Mouse (Mus musculus) cerebellum, postnatal 10 days (tissue): ENCODE results near the gene Gm12184.
A peak's percentile ranks its signal among the peaks of the same experiment; 100 is the strongest.
"Not testable (repeated sequence)": the region's sequence is repeated elsewhere in the genome, so short reads cannot be mapped to it uniquely, and the experiment has no call there.

Source experiments
- DNase-seq, 2 experiments: peaks; one replicate each; pipeline ENCODE4 v3.0.0; 2021; ENCODE audit warnings: mixed read lengths in 2 of 2

Gm12184 gene

GRCm38 (mm10) chr11:48798984-48799920, 27.2 kb downstream of the Gm12184 start:
- DNase-seq, result no peak

- DNase-seq, result no peak
Observed at GRCm38 (mm10) chr11:48798308-48798707, 28.1 kb downstream of the Gm12184 start.

GRCm38 (mm10) chr11:48797287-48797686, 29.2 kb downstream of the Gm12184 start:
- DNase-seq, result no peak

GRCm38 (mm10) chr11:48796290-48796689, 30.2 kb downstream of the Gm12184 start:
- no peak for DNase-seq

- peak in 1 of 2 experiments; percentile 31 for DNase-seq
Observed at GRCm38 (mm10) chr11:48795221-48795620, 31.2 kb downstream of the Gm12184 start.

GRCm38 (mm10) chr11:48793184-48793583, 33.3 kb downstream of the Gm12184 start:
- DNase-seq, result no peak

- not testable (repeated sequence) for DNase-seq
Observed at GRCm38 (mm10) chr11:48791894-48792293, 34.6 kb downstream of the Gm12184 start.

GRCm38 (mm10) chr11:48790946-48791345, 35.5 kb downstream of the Gm12184 start:
- no peak for DNase-seq

- DNase-seq, result peak; percentile 94
Observed at GRCm38 (mm10) chr11:48789973-48790823, 36.3 kb downstream of the Gm12184 start.

GRCm38 (mm10) chr11:48789215-48789614, 37.2 kb downstream of the Gm12184 start:
- no peak for DNase-seq

- peak; percentile 92 to 93 for DNase-seq
Observed at GRCm38 (mm10) chr11:48788311-48789089, 38.0 kb downstream of the Gm12184 start.

GRCm38 (mm10) chr11:48787455-48788211, 38.8 kb downstream of the Gm12184 start:
- DNase-seq, result peak; percentile 67 to 70

- no peak for DNase-seq
Observed at GRCm38 (mm10) chr11:48782243-48782642, 44.2 kb downstream of the Gm12184 start.

- peak; percentile 62 to 76 for DNase-seq
Observed at GRCm38 (mm10) chr11:48779450-48779849, 47.0 kb downstream of the Gm12184 start.

- DNase-seq, result no peak
Observed at GRCm38 (mm10) chr11:48777303-48777702, 49.2 kb downstream of the Gm12184 start.

- DNase-seq, result no peak
Observed at GRCm38 (mm10) chr11:48776664-48777063, 49.8 kb downstream of the Gm12184 start.

- DNase-seq, result peak; percentile 81 to 86
Observed at GRCm38 (mm10) chr11:48775483-48775882, 51.0 kb downstream of the Gm12184 start.
